Mouse (Mus musculus) intestine, embryonic 14.5 days (tissue): ENCODE measurements around the gene Hivep2. TPM values are rescaled to one million over a fixed set of nuclear protein-coding genes. Genes with fewer than 3 reads are reported as not detected.
A peak's percentile ranks its signal among the peaks of the same experiment; 100 is the strongest.

Experiments
- ATAC-seq: fragments of 200-750 bp; cut with Nextera tagmentation; replicated peaks from 2 replicates; pipeline ENCODE4 v1.8.0; 2017; ENCODE audit warnings: low read depth, moderate number of reproducible peaks, moderate TSS enrichment, moderate library complexity; ENCODE audit not compliant: low FRiP score, low TSS enrichment
- DNase-seq: peaks from one replicate; pipeline ENCODE4 v3.0.0-alpha.2; 2018; ENCODE audit warnings: low spot score
- H3K27ac ChIP-seq: fragments of 300-500 bp; sonication (generic); 2 replicates; pipeline ENCODE4 v1.5.1; 2014; ENCODE audit warnings: low read depth, mild to moderate bottlenecking, control low read depth
- H3K27me3 ChIP-seq: fragments of 300-500 bp; sonication (generic); replicated peaks from 2 replicates; pipeline ENCODE4 v1.6.1; 2014; ENCODE audit warnings: low read length, control low read depth; ENCODE audit not compliant: control insufficient read depth, insufficient read depth
- H3K36me3 ChIP-seq: fragments of 300-500 bp; sonication (generic); 2 replicates; pipeline ENCODE4 v1.6.1; 2014; ENCODE audit warnings: low read length, control low read depth; ENCODE audit not compliant: control insufficient read depth, insufficient read depth
- H3K4me1 ChIP-seq: fragments of 300-500 bp; sonication (generic); replicated peaks from 2 replicates; pipeline ENCODE4 v1.6.1; 2014; ENCODE audit warnings: low read length, control low read depth, mixed read lengths; ENCODE audit not compliant: control insufficient read depth, insufficient read depth
- H3K4me2 ChIP-seq: fragments of 300-500 bp; sonication (generic); 2 replicates; pipeline ENCODE4 v1.6.1; 2014; ENCODE audit warnings: low read length
- H3K4me3 ChIP-seq: fragments of 300-500 bp; sonication (generic); 2 replicates; pipeline ENCODE4 v1.5.1; 2014; ENCODE audit warnings: low read depth, low read length, control low read depth, mixed read lengths
- H3K9ac ChIP-seq: fragments of 300-500 bp; sonication (generic); 2 replicates; pipeline ENCODE4 v1.6.1; 2014; ENCODE audit warnings: mild to moderate bottlenecking, low read length
- H3K9me3 ChIP-seq: fragments of 300-500 bp; sonication (generic); 2 replicates; pipeline ENCODE4 v1.6.1; 2016; ENCODE audit warnings: low read length, control low read depth; ENCODE audit not compliant: control insufficient read depth
- WGBS: fragments of 180-500 bp; shearing (Covaris S2); extraction: QIAGEN DNeasy Blood & Tissue Kit; methylation state at CpG from one replicate; pipeline ENCODE4 v1.1.7; 2014; 5-methylcytosine and 5-hydroxymethylcytosine counted together
- polyA plus RNA-seq: library from polyadenylated mRNA; unstranded; fragments of >200 nt; fragmentation: Nextera tagmentation; extraction: Ambion mirVana; gene quantifications from 2 replicates; pipeline ENCODE4 v1.2.1, GENCODE M21; 2014

Gene Hivep2
- polyA plus RNA-seq, 1 experiment from 2014 or later, result 7.1 TPM

DNA sequence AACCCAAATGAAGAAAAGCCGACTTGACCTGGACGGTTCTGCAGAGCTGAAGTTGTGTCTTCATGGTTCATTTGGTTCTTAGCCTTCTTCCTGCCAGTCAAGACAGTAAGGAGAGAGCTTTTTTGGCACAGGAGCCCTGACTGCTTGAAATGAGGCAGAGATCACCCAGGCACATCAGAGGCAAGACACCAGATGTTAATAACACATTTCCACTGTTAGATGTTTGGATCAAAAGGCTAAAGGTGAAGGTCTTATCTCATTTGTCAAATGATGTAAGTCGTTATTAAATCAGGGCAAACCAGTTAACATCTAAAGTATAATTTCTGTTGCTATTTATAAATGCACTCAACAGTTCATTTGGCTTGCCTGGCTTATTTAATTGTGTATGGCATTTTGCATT lies 22.2 kb upstream of the Hivep2 start:
- Histone ChIP-seq H3K9me3 (no peaks in the 10 kb centered on the region), H3K36me3 (no peaks in the 10 kb centered on the region), H3K4me1 (no peaks in the 10 kb centered on the region), H3K27me3 (no peaks in the 10 kb centered on the region), H3K4me2 (no peak overlapping the region), H3K9ac (no peak overlapping the region), H3K27ac (no peak overlapping the region), H3K4me3 (no peak overlapping the region)
- DNase-seq (no peak), ATAC-seq (no peak)
- 37% methylated on average over 3 of the region's 3 CpGs for WGBS

DNA sequence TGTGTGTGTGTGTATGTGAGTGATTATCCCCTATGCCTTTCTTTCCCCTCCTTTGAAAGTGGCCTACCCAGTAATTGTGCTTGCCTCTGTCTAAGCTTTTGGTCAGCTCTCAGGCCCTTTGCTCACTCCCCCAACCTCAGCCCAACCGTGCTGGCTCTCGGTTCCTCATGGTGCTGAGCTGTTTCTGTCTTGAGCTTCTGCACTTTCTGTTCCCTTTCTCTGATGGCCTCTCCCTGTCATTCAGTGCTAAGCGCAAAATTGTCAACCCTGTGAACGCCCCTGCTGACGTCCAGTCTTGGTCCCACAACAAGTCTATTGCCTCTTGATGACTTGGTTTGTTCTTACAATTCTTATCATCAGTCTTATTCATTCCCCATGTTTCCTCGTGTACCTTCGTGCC lies 19.4 kb upstream of the Hivep2 start:
- WGBS, result 61% methylated on average over 7 of the region's 7 CpGs
- no peak for DNase-seq

GRCm38 (mm10) chr10:13962965-13963364 lies 2.9 kb upstream of the Hivep2 start:
- no peaks in the 10 kb centered on the region for H3K9me3 ChIP-seq
- H3K4me2 ChIP-seq, result no peak overlapping the region
- ATAC-seq, result no peak
- no peak for DNase-seq
- no peak overlapping the region for H3K4me3 ChIP-seq
- no peak overlapping the region for H3K27ac ChIP-seq
- H3K27me3 ChIP-seq, result no peaks in the 10 kb centered on the region; the same call in 1 of the 2 replicates
- no peaks in the 10 kb centered on the region for H3K36me3 ChIP-seq
- 0 out of 2 replicates have a peak, but pooled peaks cover 1% of the 10 kb centered on the region for H3K4me1 ChIP-seq
- no peak overlapping the region for H3K9ac ChIP-seq
- 60% methylated on average over 2 of the region's 2 CpGs for WGBS

More for the DNA sequence above, 19.4 kb upstream of the Hivep2 start:
- H3K36me3 ChIP-seq, result no peaks in the 10 kb centered on the region
- H3K4me2 ChIP-seq, result no peak overlapping the region
- H3K4me3 ChIP-seq, result no peak overlapping the region
- H3K4me1 ChIP-seq, result no peaks in the 10 kb centered on the region
- no peak for ATAC-seq
- no peaks in the 10 kb centered on the region for H3K9me3 ChIP-seq
- H3K9ac ChIP-seq, result no peak overlapping the region
- H3K27me3 ChIP-seq, result no peaks in the 10 kb centered on the region
- H3K27ac ChIP-seq, result no peak overlapping the region

- WGBS, result 12% methylated on average over 8 of the region's 8 CpGs
- no peak for ATAC-seq
Observed at GRCm38 (mm10) chr10:13963908-13964500, 1.9 kb upstream of the Hivep2 start.

GRCm38 (mm10) chr10:13964501-13965281 lies 1.2 kb upstream of the Hivep2 start:
- peak overlapping the region; percentile 95 for H3K4me2 ChIP-seq
- no peaks in the 10 kb centered on the region; the same call in 1 of the 2 replicates for H3K27me3 ChIP-seq
- H3K4me1 ChIP-seq, result 0 out of 2 replicates have a peak, but pooled peaks cover 4% of the 10 kb centered on the region
- WGBS, result under 1% methylated on average over 65 of the region's 65 CpGs
- no peaks in the 10 kb centered on the region for H3K36me3 ChIP-seq
- H3K9ac ChIP-seq, result peak overlapping the region; percentile 88
- ATAC-seq (peak; percentile 41), DNase-seq (peak; percentile 86)
- H3K27ac ChIP-seq, result peak overlapping the region; percentile 97
- peak overlapping the region; percentile 84 for H3K4me3 ChIP-seq
- no peaks in the 10 kb centered on the region for H3K9me3 ChIP-seq

More at GRCm38 (mm10) chr10:13963908-13964500, 1.9 kb upstream of the Hivep2 start:
- H3K27me3 ChIP-seq, result no peaks in the 10 kb centered on the region; the same call in 1 of the 2 replicates
- H3K4me3 ChIP-seq, result peak overlapping the region; percentile 84
- no peaks in the 10 kb centered on the region for H3K36me3 ChIP-seq
- H3K4me2 ChIP-seq, result peak overlapping the region; percentile 95
- 0 out of 2 replicates have a peak, but pooled peaks cover 4% of the 10 kb centered on the region for H3K4me1 ChIP-seq
- peak overlapping the region; percentile 97; the same call in 1 of the 2 replicates for H3K27ac ChIP-seq
- H3K9me3 ChIP-seq, result no peaks in the 10 kb centered on the region
- no peak for DNase-seq
- H3K9ac ChIP-seq, result peak overlapping the region; percentile 88

DNA sequence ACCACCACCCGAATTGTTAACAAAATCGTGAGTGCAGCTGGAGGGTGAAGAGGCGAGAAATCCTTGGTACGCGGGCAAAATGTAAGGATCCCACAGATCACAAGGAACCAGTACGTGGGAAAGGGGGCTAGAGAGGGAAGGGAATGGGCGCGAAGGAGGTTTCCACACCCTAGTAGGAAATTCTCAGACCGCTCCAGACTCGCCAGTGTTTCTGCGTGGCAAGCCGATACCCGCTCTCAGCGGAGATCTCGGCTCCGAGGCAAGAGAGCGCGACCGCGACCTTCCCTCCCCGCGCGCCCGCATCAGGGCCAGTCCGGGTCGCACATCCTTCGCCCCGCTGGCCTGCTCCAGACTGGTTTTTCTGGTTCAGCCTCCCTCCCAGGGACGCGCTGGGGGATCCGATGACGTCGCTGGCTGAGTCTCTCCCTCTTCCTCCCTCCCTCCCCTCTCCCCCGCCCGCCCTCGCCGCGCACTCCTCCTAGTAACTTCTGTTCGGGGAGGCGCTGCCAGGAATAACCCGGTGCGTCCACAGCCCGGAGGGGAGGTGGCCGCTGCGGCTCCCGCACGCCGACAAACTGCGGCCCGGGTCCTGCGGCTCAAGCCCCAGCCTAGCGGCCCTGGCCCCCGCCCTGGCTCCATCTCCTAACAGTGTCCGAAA lies 430 bp upstream of the Hivep2 start:
- Histone ChIP-seq H3K27me3 (no peaks in the 10 kb centered on the region; the same call in 1 of the 2 replicates), H3K4me3 (peak overlapping the region; percentile 84), H3K9me3 (no peaks in the 10 kb centered on the region), H3K9ac (peak overlapping the region; percentile 88), H3K4me2 (peak overlapping the region; percentile 95), H3K4me1 (0 out of 2 replicates have a peak, but pooled peaks cover 4% of the 10 kb centered on the region), H3K27ac (peak overlapping the region; percentile 97), H3K36me3 (no peaks in the 10 kb centered on the region)
- under 1% methylated on average over 54 of the region's 54 CpGs for WGBS
- DNase-seq (peak; percentile 95), ATAC-seq (peak; percentile 81)

DNA sequence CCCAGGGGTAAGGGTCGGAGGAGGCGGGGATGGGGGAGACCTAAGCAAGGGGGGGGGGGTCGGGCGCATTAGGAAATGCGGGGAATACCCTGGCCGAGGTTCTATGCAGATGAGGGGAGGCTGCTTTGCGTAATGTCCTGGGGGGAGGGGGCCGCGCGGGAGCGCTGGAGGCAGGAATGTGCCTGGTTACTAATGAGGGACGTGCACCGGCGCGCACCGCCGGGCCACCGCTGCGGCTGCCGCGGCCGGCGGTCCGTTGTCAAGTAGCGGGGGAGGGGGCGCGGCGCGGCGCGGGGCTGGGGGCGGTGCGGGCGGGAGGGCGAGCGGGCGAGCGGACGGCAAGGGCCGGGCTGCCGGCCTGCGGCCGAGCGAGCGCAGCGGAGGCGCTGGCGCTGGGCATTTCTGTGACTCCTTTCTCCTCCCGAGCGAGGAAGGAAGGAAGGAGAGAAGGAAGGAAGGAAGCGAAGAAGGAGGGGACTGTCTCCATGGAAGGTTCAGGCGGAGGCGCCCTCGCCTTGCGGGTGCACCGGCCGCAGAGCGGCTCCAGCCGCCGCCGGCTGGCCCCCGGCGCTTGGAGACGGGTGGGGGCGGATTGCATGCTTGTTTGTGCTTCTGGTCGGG lies 1.1 kb downstream of the Hivep2 start:
- Histone ChIP-seq H3K4me2 (peak overlapping the region; percentile 95), H3K9ac (peak overlapping the region; percentile 88), H3K36me3 (no peaks in the 10 kb centered on the region), H3K27ac (peak overlapping the region; percentile 97), H3K27me3 (no peaks in the 10 kb centered on the region; the same call in 1 of the 2 replicates), H3K9me3 (no peaks in the 10 kb centered on the region), H3K4me1 (0 out of 2 replicates have a peak, but pooled peaks cover 4% of the 10 kb centered on the region), H3K4me3 (peak overlapping the region; percentile 84)
- no peak for DNase-seq
- peak; percentile 43 for ATAC-seq
- under 1% methylated on average over 53 of the region's 66 CpGs for WGBS
